Mouse (Mus musculus) liver, postnatal 0 days (tissue): ENCODE data around the gene Anp32a.

Experiments
- CTCF ChIP-seq: sonication (generic); IDR thresholded peaks from 2 replicates; pipeline ENCODE4 v1.5.1; 2016; ENCODE audit warnings: antibody characterized with exemption, low read depth
- EP300 ChIP-seq: IDR thresholded peaks from 2 replicates; pipeline ENCODE4 v1.6.1; 2016; ENCODE audit warnings: antibody characterized with exemption, low read depth, mild to moderate bottlenecking

GRCm38 (mm10) chr9:62372556-62373221, 31.6 kb downstream of the Anp32a start:
- TF ChIP-seq CTCF (no peak), EP300 (no peak)
